Mouse (Mus musculus) lung, postnatal 0 days (tissue): ENCODE measurements at regions not wholly inside any gene's neighbourhood (a gene's known extent, or its start where the extent isn't known, plus 50 kb on each side); places are given as distances from the start of the nearest gene placed in this dataset.

Source experiments
- ATAC-seq: fragments of 200-750 bp; cut with Nextera tagmentation; 2 replicates; pipeline ENCODE4 v1.8.0; 2017; ENCODE audit warnings: moderate library complexity
- DNase-seq: peaks from one replicate; pipeline ENCODE4 v3.0.0-alpha.2; 2016; ENCODE audit warnings: low spot score
- H3K27ac ChIP-seq: fragments of 300-500 bp; sonication (generic); 2 replicates; pipeline ENCODE4 v1.5.1; 2014; ENCODE audit warnings: antibody characterized with exemption, mild to moderate bottlenecking, low read length, mixed read lengths
- H3K27me3 ChIP-seq: fragments of 300-500 bp; sonication (generic); replicated peaks from 2 replicates; pipeline ENCODE4 v1.6.1; 2014; ENCODE audit warnings: low read length, mixed read lengths; ENCODE audit not compliant: insufficient read depth
- H3K36me3 ChIP-seq: fragments of 300-500 bp; sonication (generic); 2 replicates; pipeline ENCODE4 v1.6.1; 2014; ENCODE audit warnings: low read length, mixed read lengths; ENCODE audit not compliant: insufficient read depth
- H3K4me1 ChIP-seq: fragments of 300-500 bp; sonication (generic); 2 replicates; pipeline ENCODE4 v1.6.1; 2014; ENCODE audit warnings: antibody characterized with exemption, low read depth, low read length, mixed read lengths; ENCODE audit not compliant: insufficient read depth
- H3K4me2 ChIP-seq: fragments of 300-500 bp; sonication (generic); replicated peaks from 2 replicates; pipeline ENCODE4 v1.6.1; 2014; ENCODE audit warnings: low read depth, mild to moderate bottlenecking, low read length, moderate library complexity, mixed read lengths
- H3K4me3 ChIP-seq: fragments of 300-500 bp; sonication (generic); 2 replicates; pipeline ENCODE4 v1.5.1; 2014; ENCODE audit warnings: low read depth, low read length
- H3K9ac ChIP-seq: fragments of 300-500 bp; sonication (generic); replicated peaks from 2 replicates; pipeline ENCODE4 v1.6.1; 2014; ENCODE audit warnings: low read depth, mild to moderate bottlenecking
- H3K9me3 ChIP-seq: fragments of 300-500 bp; sonication (generic); 2 replicates; pipeline ENCODE4 v1.6.1; 2016; ENCODE audit warnings: low read length, mixed read lengths
- CTCF ChIP-seq: IDR thresholded peaks from 2 replicates; pipeline ENCODE4 v1.5.1; 2016; ENCODE audit warnings: antibody characterized with exemption, mild to moderate bottlenecking
- EP300 ChIP-seq: IDR thresholded peaks from 2 replicates; pipeline ENCODE4 v1.6.1; 2016; ENCODE audit warnings: antibody characterized with exemption, mild to moderate bottlenecking, control low read depth
- WGBS: fragments of 180-500 bp; shearing (Covaris S2); extraction: QIAGEN DNeasy Blood & Tissue Kit; methylation state at CpG from one replicate; pipeline ENCODE4 v1.1.7; 2014; 5-methylcytosine and 5-hydroxymethylcytosine counted together

DNA sequence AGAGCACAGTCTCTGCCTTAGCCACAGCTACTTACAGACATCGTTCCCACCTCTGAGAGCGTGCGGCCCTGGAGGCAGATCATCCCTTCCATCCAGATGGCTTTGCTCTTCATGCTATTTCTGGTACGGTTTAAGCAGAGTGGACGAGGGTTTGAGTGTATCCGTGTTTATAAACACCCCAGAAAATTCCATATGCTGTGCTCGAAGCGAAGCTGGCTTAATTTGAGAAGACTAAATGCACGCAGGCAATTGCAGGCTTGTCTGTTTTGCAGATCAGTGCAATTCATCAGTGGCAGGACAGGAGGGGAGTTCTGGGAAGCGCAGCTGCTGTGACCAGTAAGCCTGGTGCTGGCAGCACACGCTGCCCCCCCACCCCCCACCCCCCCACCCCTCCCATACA is 72.9 kb upstream of the Dhx15 start:
- H3K27me3 ChIP-seq: no peaks in the 10 kb centered on the region
- no peak for ATAC-seq
- H3K27ac ChIP-seq: no peak overlapping the region
- H3K4me1 ChIP-seq: no peaks in the 10 kb centered on the region
- DNase-seq: no peak
- no peak overlapping the region for H3K4me3 ChIP-seq
- TF ChIP-seq EP300 (no peak), CTCF (no peak)
- 72% methylated on average over 10 of the region's 11 CpGs for WGBS
- H3K36me3 ChIP-seq: no peaks in the 10 kb centered on the region
- H3K9ac ChIP-seq: no peak overlapping the region
- no peaks in the 10 kb centered on the region for H3K9me3 ChIP-seq
- H3K4me2 ChIP-seq: no peak overlapping the region

DNA sequence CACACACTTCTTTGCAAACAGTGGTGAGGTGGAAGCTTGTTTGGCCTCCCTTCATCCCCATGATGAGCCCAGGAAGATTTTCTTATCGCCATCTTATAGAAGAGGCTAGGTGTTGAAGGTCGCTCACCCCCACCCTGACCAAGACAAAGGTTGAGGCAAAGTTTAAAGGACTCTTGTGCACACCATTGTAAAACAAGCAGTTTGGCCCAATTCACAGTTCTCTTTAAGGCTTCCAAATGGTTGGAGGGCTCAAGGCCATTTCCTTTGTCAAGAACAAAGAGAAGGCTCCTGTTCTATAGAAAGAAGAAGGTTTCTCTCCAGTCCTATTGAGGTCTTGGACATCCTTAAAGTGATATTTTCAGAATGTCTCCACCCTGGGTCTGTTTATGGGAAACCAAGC is 67.8 kb upstream of the Dhx15 start:
- WGBS: 91% methylated on average over 2 of the region's 2 CpGs
- TF ChIP-seq EP300 (no peak), CTCF (no peak)
- H3K27ac ChIP-seq: no peak overlapping the region
- H3K4me2 ChIP-seq: no peak overlapping the region
- H3K4me1 ChIP-seq: no peaks in the 10 kb centered on the region
- no peaks in the 10 kb centered on the region for H3K27me3 ChIP-seq
- H3K9ac ChIP-seq: no peak overlapping the region
- H3K36me3 ChIP-seq: no peaks in the 10 kb centered on the region
- no peak for ATAC-seq
- H3K9me3 ChIP-seq: no peaks in the 10 kb centered on the region
- H3K4me3 ChIP-seq: no peak overlapping the region
- DNase-seq: no peak

DNA sequence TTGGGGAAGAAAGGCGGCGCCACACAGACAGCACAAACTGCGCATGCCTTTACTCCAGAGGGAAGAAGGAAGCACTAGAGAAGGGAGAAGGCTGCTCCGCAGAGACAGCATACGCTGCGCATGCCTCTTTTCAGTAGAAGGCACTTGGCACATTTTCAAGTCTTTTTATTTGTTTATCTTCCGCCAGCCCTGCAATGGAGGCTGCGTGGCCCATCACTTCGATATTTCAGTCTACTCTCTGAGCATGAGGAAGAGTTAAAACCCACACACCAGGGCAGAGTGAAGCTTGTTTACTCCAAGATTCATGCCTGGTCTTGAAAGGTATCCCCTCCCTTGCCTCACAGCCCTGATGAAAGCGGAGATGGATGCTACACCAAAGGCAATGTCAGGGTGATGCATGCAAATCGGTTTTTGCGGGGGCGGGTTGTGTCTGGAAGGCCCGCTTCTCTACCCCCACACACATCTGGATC is 64.3 kb upstream of the Dhx15 start:
- ATAC-seq: peak; percentile 40
- Histone ChIP-seq H3K27ac (no peak overlapping the region), H3K4me3 (no peak overlapping the region), H3K36me3 (no peaks in the 10 kb centered on the region), H3K4me2 (peak overlapping the region; percentile 33; the same call in 1 of the 2 replicates), H3K4me1 (no peaks in the 10 kb centered on the region), H3K9ac (no peak overlapping the region; the same call in 1 of the 2 replicates), H3K27me3 (no peaks in the 10 kb centered on the region), H3K9me3 (no peaks in the 10 kb centered on the region)
- 35% methylated on average over 14 of the region's 14 CpGs for WGBS
- DNase-seq: peak; percentile 58
- TF ChIP-seq EP300 (no peak), CTCF (peak; percentile 16; the same call in 1 of the 2 replicates)

DNA sequence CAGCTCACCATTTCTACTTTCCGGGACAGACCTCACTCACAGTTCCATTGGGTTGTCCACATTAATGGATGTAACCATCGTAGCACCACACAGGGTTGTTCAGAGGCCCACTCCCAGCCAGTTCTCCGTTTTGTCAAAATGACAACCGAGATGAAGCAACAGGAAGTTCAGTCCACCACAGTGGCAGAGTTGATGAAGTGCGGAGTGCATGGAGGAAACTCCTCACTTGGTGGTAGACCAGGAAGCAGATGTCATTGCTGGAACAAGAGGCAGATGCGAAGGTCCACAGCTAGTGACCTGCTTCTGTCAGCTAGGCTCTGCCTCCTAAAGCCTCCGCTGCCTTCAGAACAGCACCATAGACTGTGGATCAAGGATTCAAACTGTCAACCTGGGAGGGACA is 59.5 kb upstream of the Dhx15 start:
- no peak overlapping the region for H3K9ac ChIP-seq
- no peaks in the 10 kb centered on the region for H3K9me3 ChIP-seq
- 58% methylated on average over 7 of the region's 7 CpGs for WGBS

DNA sequence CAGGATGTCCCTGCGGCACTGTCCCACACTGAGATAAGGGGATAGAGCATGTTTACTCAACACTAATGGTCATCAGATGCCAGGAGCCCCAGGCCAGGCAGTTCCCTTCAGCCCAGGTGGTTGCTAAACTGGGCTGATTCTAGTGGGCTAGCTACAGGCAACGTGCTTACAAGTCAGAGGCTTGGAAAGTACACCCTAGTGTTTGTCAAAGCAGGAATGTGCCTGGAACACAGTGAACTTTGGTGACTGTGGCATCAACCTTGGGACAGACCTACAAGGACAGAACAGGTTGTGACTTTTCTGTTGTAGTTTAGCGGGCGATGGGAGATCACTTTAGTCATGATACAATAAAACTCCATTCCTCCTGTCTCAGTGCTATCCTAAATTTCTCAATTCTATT is 53.6 kb upstream of the Dhx15 start:
- H3K27ac ChIP-seq: no peak overlapping the region
- H3K4me2 ChIP-seq: no peak overlapping the region
- ATAC-seq (no peak), DNase-seq (no peak)
- H3K4me3 ChIP-seq: no peak overlapping the region
- no peaks in the 10 kb centered on the region for H3K36me3 ChIP-seq
- TF ChIP-seq CTCF (no peak), EP300 (no peak)
- no peaks in the 10 kb centered on the region for H3K27me3 ChIP-seq
- H3K9ac ChIP-seq: no peak overlapping the region
- WGBS: 57% methylated on average over 4 of the region's 4 CpGs
- no peaks in the 10 kb centered on the region for H3K9me3 ChIP-seq
- no peaks in the 10 kb centered on the region for H3K4me1 ChIP-seq

More for the DNA sequence above, 59.5 kb upstream of the Dhx15 start:
- H3K27ac ChIP-seq: no peak overlapping the region
- no peak for TF ChIP-seq EP300
- TF ChIP-seq CTCF: no peak
- no peaks in the 10 kb centered on the region for H3K4me1 ChIP-seq
- no peak overlapping the region for H3K4me2 ChIP-seq
- no peaks in the 10 kb centered on the region for H3K27me3 ChIP-seq
- no peak for DNase-seq
- H3K4me3 ChIP-seq: no peak overlapping the region
- H3K36me3 ChIP-seq: no peaks in the 10 kb centered on the region
- no peak for ATAC-seq

GRCm38 (mm10) chr5:52242414-52242813 is 52.1 kb upstream of the Dhx15 start:
- no peak for ATAC-seq
- H3K27ac ChIP-seq: no peak overlapping the region
- no peak overlapping the region for H3K4me2 ChIP-seq
- 71% methylated on average over 2 of the region's 2 CpGs for WGBS
- no peaks in the 10 kb centered on the region for H3K36me3 ChIP-seq
- no peak overlapping the region for H3K4me3 ChIP-seq
- no peaks in the 10 kb centered on the region for H3K4me1 ChIP-seq
- no peaks in the 10 kb centered on the region for H3K9me3 ChIP-seq
- DNase-seq: no peak
- no peak overlapping the region for H3K9ac ChIP-seq
- no peaks in the 10 kb centered on the region for H3K27me3 ChIP-seq
- TF ChIP-seq CTCF (no peak), EP300 (no peak)

GRCm38 (mm10) chr5:52240540-52240939 is 50.2 kb upstream of the Dhx15 start:
- TF ChIP-seq EP300: no peak
- TF ChIP-seq CTCF: peak; percentile 78
- H3K27ac ChIP-seq: no peak overlapping the region
- ATAC-seq (peak; percentile 55), DNase-seq (peak; percentile 36)
- 6% methylated on average over 2 of the region's 2 CpGs for WGBS
- H3K4me2 ChIP-seq: no peak overlapping the region
- H3K27me3 ChIP-seq: no peaks in the 10 kb centered on the region
- H3K4me3 ChIP-seq: no peak overlapping the region
- H3K36me3 ChIP-seq: no peaks in the 10 kb centered on the region
- no peaks in the 10 kb centered on the region for H3K4me1 ChIP-seq
- H3K9ac ChIP-seq: no peak overlapping the region
- no peaks in the 10 kb centered on the region for H3K9me3 ChIP-seq
